Mouse (Mus musculus): Measurements from ENCODE around the gene Ccdc185.

The Ccdc185 gene

DNA sequence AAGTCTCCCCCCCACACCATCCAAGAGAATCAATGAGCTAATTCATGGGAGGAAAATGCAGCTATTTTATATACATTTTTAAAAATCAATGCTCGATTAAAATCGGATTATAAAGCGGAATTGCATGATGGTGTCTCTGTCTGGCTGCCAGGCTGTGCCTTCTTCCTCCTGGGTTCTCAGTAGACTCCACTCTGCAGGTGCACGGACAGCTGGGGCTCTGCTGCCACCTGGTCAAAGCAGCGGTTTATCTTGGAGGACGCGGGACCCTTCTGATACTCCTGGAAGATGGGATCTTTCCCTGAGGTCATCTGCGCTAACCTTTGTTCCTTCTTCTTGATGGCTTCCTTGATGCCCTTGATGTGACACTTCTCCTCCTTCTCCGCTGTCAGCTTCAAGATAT is 1.9 kb downstream of the Ccdc185 start:
- DNase-seq (ENCODE audit: low spot score in 2 of 2), result no peak

DNA sequence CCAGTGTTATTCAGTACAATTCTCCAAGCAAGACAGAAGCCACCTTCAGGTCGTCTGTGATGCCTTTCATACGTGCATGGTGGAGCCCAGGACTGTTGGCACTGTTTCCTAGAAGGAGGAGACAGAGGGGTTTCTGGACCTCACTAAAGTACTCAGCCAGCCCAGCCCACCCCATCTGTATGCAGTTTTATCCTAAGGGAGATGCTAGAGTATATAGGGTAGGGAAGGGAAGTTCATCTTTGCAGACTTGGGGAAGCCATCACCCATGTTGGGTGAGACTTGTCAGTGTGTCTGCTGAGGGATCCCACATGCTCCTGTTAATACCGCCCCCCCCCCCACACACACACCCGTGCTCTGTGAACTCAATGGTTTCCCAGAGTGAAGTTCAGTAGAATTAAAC is 13.1 kb downstream of the Ccdc185 start:
- DNase-seq (ENCODE audit: low spot score in 2 of 2), result no peak

DNA sequence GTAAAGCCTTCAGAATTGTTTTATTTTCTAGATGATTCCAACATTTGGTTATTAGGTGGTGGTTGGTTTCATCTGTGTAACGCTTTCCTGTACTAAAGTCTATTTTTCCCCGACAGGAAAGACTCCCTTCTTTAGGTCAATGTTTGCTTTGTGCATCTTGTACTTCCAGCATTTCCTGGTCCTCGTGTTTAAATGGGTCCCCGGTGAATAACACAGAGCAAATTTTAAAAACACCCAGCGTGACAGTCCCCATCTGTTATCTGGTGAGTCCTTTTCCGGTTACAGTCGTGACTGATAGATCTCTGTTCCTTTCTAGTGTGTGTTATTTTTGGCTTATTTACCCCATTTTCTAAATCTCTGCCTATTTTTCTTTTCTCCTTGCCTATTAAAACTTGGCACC is 16.3 kb downstream of the Ccdc185 start:
- no peak for DNase-seq (ENCODE audit: low spot score in 2 of 2)

DNA sequence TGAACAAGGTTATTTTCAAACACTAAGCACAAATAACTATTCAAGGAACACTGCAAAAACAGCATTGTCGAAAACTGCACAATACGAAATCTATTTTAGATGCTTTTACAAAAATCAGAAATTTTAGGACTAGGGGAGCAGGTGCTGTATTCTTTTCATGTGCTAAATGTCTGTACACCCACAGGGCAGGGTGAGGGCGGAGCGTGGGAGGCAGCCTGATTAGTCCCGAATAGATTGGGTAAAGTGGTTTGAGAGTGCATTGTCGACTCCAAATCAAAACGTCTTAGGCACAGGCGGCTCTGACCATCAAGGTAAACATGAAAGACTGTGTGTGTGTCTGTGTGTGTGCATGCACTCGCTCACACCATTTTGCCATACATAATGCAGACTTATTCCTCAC is 20.0 kb downstream of the Ccdc185 start:
- DNase-seq (ENCODE audit: low spot score in 2 of 2), result peak in 1 of 2 experiments; percentile 14

DNA sequence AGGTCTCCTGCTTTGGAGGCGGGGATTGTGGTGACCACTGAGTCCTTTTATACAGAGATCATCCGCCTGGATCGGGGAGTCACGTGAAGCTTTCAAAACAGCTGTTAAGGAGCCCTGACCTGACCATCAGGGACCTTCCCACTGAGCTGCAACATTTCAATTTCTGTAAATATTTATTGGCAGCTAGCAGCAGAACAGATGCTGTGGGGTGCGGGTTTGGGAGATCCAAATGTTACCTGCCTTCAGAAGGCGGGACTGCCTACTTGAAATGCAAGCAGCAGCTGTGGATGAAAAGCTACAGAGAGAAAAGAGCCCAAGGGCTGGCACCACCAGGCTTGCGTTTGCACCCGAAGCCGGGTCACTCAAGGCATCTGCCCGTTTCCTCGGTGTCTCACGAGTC is 21.4 kb downstream of the Ccdc185 start:
- no peak for DNase-seq (ENCODE audit: low spot score in 2 of 2)

DNA sequence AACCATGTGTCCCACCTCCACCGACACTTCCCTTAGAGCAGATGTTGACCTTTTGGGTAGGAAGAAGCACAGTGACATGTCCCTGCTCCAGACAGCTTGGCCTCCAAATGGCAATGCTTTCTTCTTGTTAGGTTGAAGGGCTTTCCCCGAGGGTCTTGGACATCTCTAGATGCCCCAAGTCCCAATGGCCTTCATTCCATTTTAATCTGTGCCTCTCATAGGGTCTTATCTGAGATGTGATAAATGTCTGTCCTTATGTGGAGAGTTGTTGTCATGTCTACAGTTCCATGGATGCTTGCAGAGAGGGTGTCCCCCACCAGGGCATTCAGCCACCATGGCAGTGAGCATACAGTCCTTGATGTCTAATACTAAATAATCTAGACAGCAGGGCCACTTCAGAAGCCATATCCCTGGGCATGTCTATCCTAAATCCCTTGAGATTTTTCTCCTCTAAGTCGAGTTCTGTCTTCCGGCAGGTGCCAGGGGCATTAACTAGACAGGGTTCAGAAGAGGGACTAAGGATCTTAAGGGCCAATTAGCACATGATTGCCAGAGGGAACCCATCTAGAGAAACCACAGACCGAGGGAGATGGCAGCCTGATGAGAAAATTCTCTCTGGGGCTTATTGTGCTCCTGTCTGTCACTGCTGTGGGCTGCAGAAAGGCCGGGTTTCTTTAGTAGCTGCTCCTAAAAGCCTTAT is 34.6 kb downstream of the Ccdc185 start:
- no peak for DNase-seq (ENCODE audit: low spot score in 2 of 2)

DNA sequence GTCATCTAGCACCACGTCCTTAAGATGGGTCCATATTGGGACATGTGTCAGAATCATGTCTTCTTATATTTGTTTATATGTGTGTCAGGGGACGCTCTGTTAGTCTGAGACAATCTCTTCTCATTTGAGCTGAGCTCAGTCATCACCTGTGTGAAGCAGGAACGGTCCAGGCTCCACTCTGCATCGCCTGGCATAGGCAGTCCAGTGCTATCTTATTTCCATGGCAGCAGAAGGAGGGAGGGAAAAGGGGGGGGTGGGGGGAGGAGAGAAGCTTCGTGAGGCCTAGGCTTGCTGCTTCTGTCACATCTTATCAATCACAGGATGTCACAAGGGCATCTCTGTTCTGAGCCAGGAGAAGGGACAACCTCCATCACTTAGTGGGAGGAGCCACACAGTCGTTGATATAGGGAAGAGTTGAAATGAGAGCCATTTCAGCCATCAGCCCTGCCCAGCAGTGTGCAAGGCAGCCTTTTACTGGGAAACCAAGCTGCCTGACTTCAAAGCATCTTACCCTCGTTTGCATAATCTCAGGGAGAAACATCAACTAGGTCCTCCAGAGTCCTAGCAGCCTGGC is 37.5 kb downstream of the Ccdc185 start:
- DNase-seq (ENCODE audit: low spot score in 2 of 2), result no peak

DNA sequence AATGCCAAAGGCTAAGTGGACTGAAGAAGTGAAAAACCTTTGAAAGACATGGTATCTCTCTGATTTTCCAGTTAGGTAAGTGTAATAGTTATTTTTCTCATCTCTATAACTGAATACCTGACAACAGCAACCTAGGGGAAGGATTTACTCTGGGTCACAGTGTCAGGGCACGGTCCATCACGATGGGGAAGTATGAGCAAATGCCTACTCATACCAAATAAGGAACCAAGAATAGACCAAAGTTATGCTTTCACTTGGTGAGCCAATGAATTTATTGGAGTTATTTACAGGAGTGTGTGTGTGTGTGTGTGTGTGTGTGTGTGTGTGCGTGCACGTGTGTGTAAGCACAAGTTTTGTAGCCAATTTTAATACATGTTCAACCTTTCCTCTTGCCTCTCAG is 41.5 kb downstream of the Ccdc185 start:
- DNase-seq (ENCODE audit: low spot score in 2 of 2), result no peak

DNA sequence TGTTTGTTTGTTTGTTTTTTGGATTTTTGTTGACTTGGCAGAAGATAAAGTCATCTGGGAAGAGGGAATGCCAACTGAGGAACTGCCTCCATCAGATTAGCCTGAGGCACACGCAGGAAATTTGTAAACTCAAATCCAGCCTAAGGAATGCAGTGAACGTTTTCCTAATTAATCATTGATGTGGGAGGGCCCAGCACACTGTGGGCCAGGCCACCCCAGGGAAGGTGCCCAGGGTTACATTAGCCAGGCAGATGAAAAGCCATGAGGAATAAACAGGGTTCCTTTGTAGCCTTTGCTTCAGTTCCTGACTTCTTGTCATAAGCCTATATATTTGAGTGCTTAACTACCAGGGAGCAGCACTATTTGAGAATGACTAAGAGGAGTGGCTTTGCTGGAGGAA is 44.1 kb downstream of the Ccdc185 start:
- DNase-seq (ENCODE audit: low spot score in 2 of 2), result no peak

DNA sequence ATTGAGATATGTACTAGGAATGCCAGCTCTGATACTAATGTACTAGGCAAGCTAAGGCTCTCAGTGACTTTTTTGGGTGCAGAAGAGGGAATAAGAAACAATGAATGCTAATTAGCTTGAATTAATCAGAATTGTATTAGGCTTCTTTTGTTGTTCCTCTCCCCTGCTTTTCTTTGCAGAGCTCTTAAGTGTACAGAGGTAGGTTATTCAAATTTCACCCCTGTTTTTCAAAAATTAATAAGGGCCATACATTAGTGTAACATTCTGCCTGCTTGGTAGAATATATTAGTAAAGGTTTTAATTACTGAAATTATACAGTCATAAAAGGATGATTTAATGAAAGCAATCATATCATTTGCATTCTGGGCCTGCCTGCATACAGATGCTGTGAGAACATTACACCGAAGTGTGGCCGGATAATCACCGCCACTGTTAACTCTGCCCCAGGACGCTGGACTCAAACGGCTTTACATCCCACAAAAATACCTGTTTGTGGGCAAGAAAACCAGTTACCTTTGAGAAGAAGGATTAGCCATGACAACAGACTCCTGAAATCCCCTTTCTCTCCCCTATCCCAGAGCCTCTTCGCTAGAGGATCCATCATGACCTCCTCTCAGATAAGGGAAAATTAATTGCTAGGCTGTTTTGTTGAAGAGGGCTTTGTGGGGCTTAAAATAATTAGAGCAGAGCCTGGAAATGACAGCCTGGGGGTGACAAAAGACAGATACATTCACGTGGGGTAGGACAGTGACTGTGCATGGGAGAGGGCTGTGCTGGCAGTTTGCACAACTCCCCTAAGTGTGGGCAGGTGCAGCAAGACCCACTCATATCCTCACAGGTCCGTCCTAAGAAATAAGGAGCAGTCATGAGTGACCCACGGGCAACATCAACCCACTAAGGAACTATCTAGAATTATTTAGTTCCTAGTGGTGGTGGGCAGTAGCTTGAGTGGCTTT is 49.3 kb downstream of the Ccdc185 start:
- no peak for DNase-seq (ENCODE audit: low spot score in 2 of 2)
